Mouse (Mus musculus) telencephalon, adult 2 months (tissue): ENCODE data around the gene Fam227a.
"Not testable (repeated sequence)": the region's sequence is repeated elsewhere in the genome, so short reads cannot be mapped to it uniquely, and the experiment has no call there.

Experiments used
- DNase-seq: peaks from one replicate; pipeline ENCODE4 v3.0.0-alpha.2; 2011; ENCODE audit warnings: low read depth, low spot score

The Fam227a gene

GRCm38 (mm10) chr15:79684616-79685015 lies 25.9 kb upstream of the Fam227a start:
- DNase-seq: no peak

GRCm38 (mm10) chr15:79683707-79684465 lies 25.1 kb upstream of the Fam227a start:
- no peak for DNase-seq

- DNase-seq: no peak
These were observed 24.4 kb upstream of the Fam227a start for GRCm38 (mm10) chr15:79683146-79683545.

GRCm38 (mm10) chr15:79681973-79682372 lies 23.2 kb upstream of the Fam227a start:
- DNase-seq: no peak

- no peak for DNase-seq
These were observed 19.2 kb upstream of the Fam227a start for GRCm38 (mm10) chr15:79677936-79678335.

GRCm38 (mm10) chr15:79671828-79672348 lies 13.1 kb upstream of the Fam227a start:
- DNase-seq: not testable (repeated sequence)

- no peak for DNase-seq
These were observed 12.2 kb upstream of the Fam227a start for GRCm38 (mm10) chr15:79670972-79671299.

- DNase-seq: peak; percentile 94
These were observed 11.7 kb upstream of the Fam227a start, which contains the start of gene Tomm22 for GRCm38 (mm10) chr15:79670249-79670971. TSS of gene Tomm22 (plus strand) at chr15:79670861.

GRCm38 (mm10) chr15:79669195-79669594 lies 10.4 kb upstream of the Fam227a start:
- no peak for DNase-seq

- peak; percentile 83 for DNase-seq
These were observed 5.9 kb upstream of the Fam227a start for GRCm38 (mm10) chr15:79664666-79665065.

- DNase-seq: no peak
These were observed 3.1 kb upstream of the Fam227a start for GRCm38 (mm10) chr15:79661852-79662251.

- DNase-seq: peak; percentile 72
These were observed 772 bp downstream of the Fam227a start for GRCm38 (mm10) chr15:79657837-79658530.

GRCm38 (mm10) chr15:79656451-79656850 lies 2.3 kb downstream of the Fam227a start:
- DNase-seq: peak; percentile 62

GRCm38 (mm10) chr15:79651481-79651880 lies 7.3 kb downstream of the Fam227a start:
- no peak for DNase-seq

GRCm38 (mm10) chr15:79650569-79650968 lies 8.2 kb downstream of the Fam227a start:
- DNase-seq: no peak

- no peak for DNase-seq
These were observed 10.6 kb downstream of the Fam227a start for GRCm38 (mm10) chr15:79648130-79648529.

GRCm38 (mm10) chr15:79645483-79645882 lies 13.3 kb downstream of the Fam227a start:
- DNase-seq: no peak

GRCm38 (mm10) chr15:79641135-79641817 lies 17.5 kb downstream of the Fam227a start:
- no peak for DNase-seq

- DNase-seq: no peak
These were observed 28.3 kb downstream of the Fam227a start for GRCm38 (mm10) chr15:79630471-79630870.

- no peak for DNase-seq
These were observed 38.9 kb downstream of the Fam227a start for GRCm38 (mm10) chr15:79619770-79620414.

GRCm38 (mm10) chr15:79618456-79618855 lies 40.3 kb downstream of the Fam227a start:
- DNase-seq: no peak
